ENCODE assay signal across 8 mouse cellular contexts in genomic region chr7:98701771-98702170, GRCm38 (mm10). TPM values are rescaled to one million over a fixed set of nuclear protein-coding genes. Genes with fewer than 3 reads are reported as not detected.
A peak's percentile ranks its signal among the peaks of the same experiment; 100 is the strongest.
DNase-seq lines count a peak whose midpoint lies in the region; ATAC-seq and TF ChIP-seq lines count a peak whose summit lies in the region.

No protein-coding gene starts in this region.

- DNase-seq in lung, postnatal 0 days (ENCODE audit: low spot score), result no peak
- no peak for DNase-seq in lung, postnatal 4 days
- DNase-seq in cerebellum, postnatal 10 days, result peak; percentile 28 to 33
- DNase-seq in layer of hippocampus, adult 11-12 months (ENCODE audit: low spot score), result no peak
- no peak for DNase-seq in right cerebral cortex, postnatal 4 days

- H3K9me3 ChIP-seq in lung, postnatal 0 days (ENCODE audit: low read length), result no peaks in the 10 kb centered on the region
- H3K9me3 ChIP-seq in hindbrain, embryonic 16.5 days (ENCODE audit: control insufficient read depth, low read length), result no peaks in the 10 kb centered on the region
- H3K9me3 ChIP-seq in midbrain, embryonic 13.5 days, result no peaks in the 10 kb centered on the region

- WGBS in lung, postnatal 0 days, result 11% methylated on average over 7 of the region's 7 CpGs
- WGBS in hindbrain, embryonic 16.5 days, result 51% methylated on average over 7 of the region's 7 CpGs
- WGBS in midbrain, embryonic 13.5 days, result 62% methylated on average over 7 of the region's 7 CpGs

- TF ChIP-seq CTCF in lung, postnatal 0 days (IDR thresholded peaks at IDR 0.05), result no peak

- H3K27ac ChIP-seq in lung, postnatal 0 days (ENCODE audit: low read length), result peak overlapping the region; percentile 85; the same call in 1 of the 2 replicates
- no peak overlapping the region for H3K27ac ChIP-seq in hindbrain, embryonic 16.5 days (ENCODE audit: low read depth, low read length)
- H3K27ac ChIP-seq in midbrain, embryonic 13.5 days, result no peak overlapping the region

- ATAC-seq in lung, postnatal 0 days, result no peak
- ATAC-seq in hindbrain, embryonic 16.5 days, result no peak
- ATAC-seq in midbrain, embryonic 13.5 days, result no peak
- no peak for ATAC-seq in monocyte, adult 5-6 weeks (replicated peaks; ENCODE audit: insufficient number of reproducible peaks, low FRiP score, low TSS enrichment, poor library complexity, severe bottlenecking)

- H3K4me3 ChIP-seq in lung, postnatal 0 days (ENCODE audit: low read depth, low read length), result peak overlapping the region; percentile 90
- H3K4me3 ChIP-seq in hindbrain, embryonic 16.5 days (ENCODE audit: low read length), result peak overlapping the region; percentile 87
- peak overlapping the region; percentile 97 for H3K4me3 ChIP-seq in midbrain, embryonic 13.5 days (replicated peaks)

- H3K4me1 ChIP-seq in lung, postnatal 0 days (ENCODE audit: insufficient read depth, low read depth, low read length), result peaks cover 9% of the 10 kb centered on the region; the same call in 1 of the 2 replicates
- H3K4me1 ChIP-seq in hindbrain, embryonic 16.5 days (ENCODE audit: control insufficient read depth, insufficient read depth, low read depth, low read length), result peaks cover 26% of the 10 kb centered on the region
- peaks cover 29% of the 10 kb centered on the region for H3K4me1 ChIP-seq in midbrain, embryonic 13.5 days (replicated peaks)

- peak overlapping the region; percentile 54 for H3K9ac ChIP-seq in lung, postnatal 0 days (replicated peaks; ENCODE audit: low read depth)
- no peak overlapping the region for H3K9ac ChIP-seq in hindbrain, embryonic 16.5 days (ENCODE audit: low read depth, low read length)
- H3K9ac ChIP-seq in midbrain, embryonic 13.5 days (replicated peaks), result peak overlapping the region; percentile 71

- H3K27me3 ChIP-seq in lung, postnatal 0 days (replicated peaks; ENCODE audit: insufficient read depth, low read length), result no peaks in the 10 kb centered on the region
- H3K27me3 ChIP-seq in hindbrain, embryonic 16.5 days (replicated peaks; ENCODE audit: control insufficient read depth, insufficient read depth, low read length), result no peaks in the 10 kb centered on the region
- no peaks in the 10 kb centered on the region for H3K27me3 ChIP-seq in midbrain, embryonic 13.5 days

- H3K4me2 ChIP-seq in lung, postnatal 0 days (replicated peaks; ENCODE audit: low read depth, low read length), result peak overlapping the region; percentile 66
- H3K4me2 ChIP-seq in hindbrain, embryonic 16.5 days (ENCODE audit: low read length), result peak overlapping the region; percentile 83
- H3K4me2 ChIP-seq in midbrain, embryonic 13.5 days (replicated peaks), result peak overlapping the region; percentile 75

- no peaks in the 10 kb centered on the region for H3K36me3 ChIP-seq in lung, postnatal 0 days (ENCODE audit: insufficient read depth, low read length)
- H3K36me3 ChIP-seq in hindbrain, embryonic 16.5 days (ENCODE audit: control insufficient read depth, insufficient read depth, low read length), result no peaks in the 10 kb centered on the region
- H3K36me3 ChIP-seq in midbrain, embryonic 13.5 days, result no peaks in the 10 kb centered on the region

- no peak for TF ChIP-seq EP300 in lung, postnatal 0 days (IDR thresholded peaks at IDR 0.05)

RNA-seq across cellular contexts. Expression of gene Thap12, which starts 1.1 kb away (rescaled TPM):
- 31.8 and 34.2 TPM in 2 replicates for polyA plus RNA-seq in lung, postnatal 0 days (2015; fragmentation: Nextera tagmentation; extraction: Ambion mirVana)
- 40.2 and 45.6 TPM in 2 replicates for polyA plus RNA-seq in hindbrain, embryonic 16.5 days (2015; fragmentation: Nextera tagmentation; extraction: Ambion mirVana)
- 48.9 and 52.2 TPM in 2 replicates for polyA plus RNA-seq in midbrain, embryonic 13.5 days (2015; fragmentation: Nextera tagmentation; extraction: Ambion mirVana)
- 32.9 to 43.6 TPM (median 40.7 TPM) in 3 replicates for total RNA-seq in monocyte, adult 5-6 weeks (2017)

RNA-seq across cellular contexts. Expression of gene Emsy, which starts 45.2 kb away (rescaled TPM):
- polyA plus RNA-seq in lung, postnatal 0 days (2015; fragmentation: Nextera tagmentation; extraction: Ambion mirVana), result 8.6 and 10.2 TPM in 2 replicates
- 28.1 and 37.7 TPM in 2 replicates for polyA plus RNA-seq in hindbrain, embryonic 16.5 days (2015; fragmentation: Nextera tagmentation; extraction: Ambion mirVana)
- 42.1 and 45.2 TPM in 2 replicates for polyA plus RNA-seq in midbrain, embryonic 13.5 days (2015; fragmentation: Nextera tagmentation; extraction: Ambion mirVana)
- 40.2 to 72.1 TPM (median 41.5 TPM) in 3 replicates for total RNA-seq in monocyte, adult 5-6 weeks (2017)

Comparison
In these comparisons a context has a peak if more than half of its experiments do, and no peak if none do; other contexts are left out.
1. DNase-seq: peak in cerebellum, postnatal 10 days (2 of 2); none in lung, postnatal 0 days (single experiment), lung, postnatal 4 days (0 of 2), layer of hippocampus, adult 11-12 months (single experiment) and right cerebral cortex, postnatal 4 days (single experiment).
2. Peak in every context shown above with its lines, with median percentiles within 50 percentile points of each other: H3K4me2 ChIP-seq and H3K4me3 ChIP-seq.